Mouse (Mus musculus): ENCODE measurements around the gene Kremen2. TPM values are rescaled to one million over a fixed set of nuclear protein-coding genes. Genes with fewer than 3 reads are reported as not detected.

The Kremen2 gene
- polyA plus RNA-seq, 1 experiment from 2014 or later = 0.41 TPM

DNA sequence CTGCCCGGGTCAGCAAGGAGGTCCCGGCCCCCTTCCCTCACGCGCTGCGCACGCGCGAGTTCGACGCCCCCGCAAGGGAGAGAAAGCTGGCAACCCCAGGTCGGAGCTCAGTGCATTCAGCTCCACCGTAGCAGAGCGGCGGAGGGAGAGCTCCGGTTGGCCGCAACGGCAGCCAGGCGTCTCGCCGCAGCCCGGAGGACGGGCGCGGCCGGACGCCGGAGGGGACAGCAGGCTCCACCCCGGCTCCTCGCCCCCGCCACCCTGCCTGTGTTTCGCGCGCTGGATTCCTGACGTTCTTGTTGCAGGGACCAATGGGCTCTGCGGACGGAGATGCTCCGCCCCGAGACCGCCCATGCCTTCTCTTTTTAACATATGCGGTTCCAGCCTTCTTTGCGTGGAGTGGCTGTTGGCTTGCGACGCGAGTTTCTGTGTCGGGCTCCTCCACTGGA lies 5.5 kb downstream of the Kremen2 start:
- under 1% methylated on average over 39 of the region's 46 CpGs for WGBS
- peak overlapping the region; percentile 74 for H3K27ac ChIP-seq (ENCODE audit: low read length)

DNA sequence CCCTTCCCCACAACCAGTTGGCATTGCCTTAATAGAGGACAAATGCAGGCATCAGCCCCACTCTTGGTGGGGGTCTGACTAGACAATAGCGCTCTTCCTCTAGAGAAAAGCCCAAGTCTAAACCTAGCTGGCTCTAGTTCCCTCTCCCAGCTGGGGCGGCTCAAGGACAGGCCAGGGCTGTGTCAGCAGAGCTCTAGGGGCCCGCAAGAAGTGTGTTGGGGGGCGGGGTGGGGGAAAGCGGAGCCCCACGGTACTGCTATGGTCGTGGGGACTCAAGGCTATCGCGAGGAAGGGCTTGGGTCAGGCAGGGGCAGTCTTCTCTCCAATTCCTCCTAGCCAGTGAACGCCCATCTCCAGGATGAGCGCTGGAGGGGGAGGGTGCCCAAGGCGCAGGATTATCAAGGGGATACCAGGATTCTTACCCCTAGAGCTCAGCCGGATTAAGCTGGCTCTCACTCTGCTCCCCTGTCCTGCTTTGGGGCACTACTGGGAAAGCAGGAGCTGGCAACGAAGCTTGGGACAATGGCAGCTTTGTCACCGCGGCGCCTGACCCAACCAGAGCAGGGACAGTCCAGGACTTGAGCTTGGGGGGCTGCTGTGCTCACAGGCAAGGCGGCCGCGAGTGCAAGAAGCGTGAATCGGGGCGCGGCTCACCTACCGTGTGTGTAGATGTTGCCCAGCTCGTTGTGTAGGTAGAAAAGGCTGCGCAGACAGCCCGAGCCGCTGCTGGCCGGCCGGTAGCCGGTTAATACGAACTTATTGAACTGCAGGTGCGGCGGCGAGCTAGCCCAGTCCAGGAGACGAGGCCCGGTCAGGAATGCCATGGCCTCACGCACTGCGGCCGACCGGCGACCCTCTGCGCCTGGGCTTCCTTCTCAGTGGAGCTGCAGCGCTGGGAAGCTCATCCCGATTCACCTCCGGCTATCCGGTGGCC lies 6.2 kb downstream of the Kremen2 start:
- no peak for TF ChIP-seq EP300 (IDR thresholded peaks at IDR 0.05)
- TF ChIP-seq CTCF (IDR thresholded peaks at IDR 0.05) = no peak
- peak; percentile 27 for ATAC-seq
- H3K36me3 ChIP-seq (ENCODE audit: insufficient read depth, low read length) = 0 out of 2 replicates have a peak, but pooled peaks cover 7% of the 10 kb centered on the region
- H3K9me3 ChIP-seq (ENCODE audit: low read length) = no peaks in the 10 kb centered on the region
- peaks cover 31% of the 10 kb centered on the region for H3K4me1 ChIP-seq (ENCODE audit: insufficient read depth, low read depth, low read length)
- DNase-seq (ENCODE audit: low spot score) = peak; percentile 67
- H3K9ac ChIP-seq (replicated peaks; ENCODE audit: low read depth) = peak overlapping the region; percentile 60
- 4% methylated on average over 48 of the region's 48 CpGs for WGBS
- H3K4me3 ChIP-seq (ENCODE audit: low read depth, low read length) = peak overlapping the region; percentile 78
- H3K27me3 ChIP-seq (replicated peaks; ENCODE audit: insufficient read depth, low read length) = peaks cover 28% of the 10 kb centered on the region
- H3K4me2 ChIP-seq (replicated peaks; ENCODE audit: low read depth, low read length) = peak overlapping the region; percentile 79
- peak overlapping the region; percentile 74 for H3K27ac ChIP-seq (ENCODE audit: low read length)

More for the DNA sequence above, 5.5 kb downstream of the Kremen2 start:
- H3K4me1 ChIP-seq (ENCODE audit: insufficient read depth, low read depth, low read length) = peaks cover 31% of the 10 kb centered on the region
- H3K9ac ChIP-seq (replicated peaks; ENCODE audit: low read depth) = peak overlapping the region; percentile 60
- TF ChIP-seq CTCF (IDR thresholded peaks at IDR 0.05) = peak; percentile 12; the same call in 1 of the 2 replicates
- TF ChIP-seq EP300 (IDR thresholded peaks at IDR 0.05) = no peak
- H3K36me3 ChIP-seq (ENCODE audit: insufficient read depth, low read length) = 0 out of 2 replicates have a peak, but pooled peaks cover 7% of the 10 kb centered on the region
- no peaks in the 10 kb centered on the region for H3K9me3 ChIP-seq (ENCODE audit: low read length)
- peak overlapping the region; percentile 78 for H3K4me3 ChIP-seq (ENCODE audit: low read depth, low read length)
- ATAC-seq (peak; percentile 91), DNase-seq (ENCODE audit: low spot score) (peak; percentile 98)
- H3K27me3 ChIP-seq (replicated peaks; ENCODE audit: insufficient read depth, low read length) = peaks cover 35% of the 10 kb centered on the region
- peak overlapping the region; percentile 79 for H3K4me2 ChIP-seq (replicated peaks; ENCODE audit: low read depth, low read length)

DNA sequence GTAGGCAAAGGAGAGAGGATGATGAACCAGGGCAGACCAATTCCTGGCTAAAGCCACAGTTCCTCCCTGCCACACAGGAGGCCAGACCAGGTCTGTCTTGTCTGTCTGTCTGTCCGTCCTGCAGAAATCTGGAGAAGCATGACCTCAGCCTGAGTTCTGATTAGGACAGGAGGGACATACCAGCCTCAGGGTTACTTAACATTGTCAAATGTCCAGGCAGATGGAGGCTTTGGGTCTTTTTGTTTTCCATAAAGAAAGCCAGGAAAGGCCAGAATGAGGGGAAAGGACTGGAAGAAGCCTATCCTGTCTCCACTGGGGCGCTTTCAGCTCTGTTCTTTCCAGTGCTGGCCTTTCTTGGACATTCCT lies 6.8 kb downstream of the Kremen2 start:
- ATAC-seq = no peak
- TF ChIP-seq CTCF (IDR thresholded peaks at IDR 0.05) (no peak), EP300 (IDR thresholded peaks at IDR 0.05) (no peak)
- peak overlapping the region; percentile 74 for H3K27ac ChIP-seq (ENCODE audit: low read length)

GRCm38 (mm10) chr17:23737493-23738445 lies 7.9 kb downstream of the Kremen2 start:
- Histone ChIP-seq H3K4me2 (replicated peaks; ENCODE audit: low read depth, low read length) (peak overlapping the region; percentile 79; the same call in 1 of the 2 replicates), H3K4me3 (ENCODE audit: low read depth, low read length) (no peak overlapping the region)
- TF ChIP-seq CTCF (IDR thresholded peaks at IDR 0.05) (peak; percentile 52), EP300 (IDR thresholded peaks at IDR 0.05) (no peak)

More for the DNA sequence above, 6.8 kb downstream of the Kremen2 start:
- H3K4me3 ChIP-seq (ENCODE audit: low read depth, low read length) = peak overlapping the region; percentile 78
- H3K36me3 ChIP-seq (ENCODE audit: insufficient read depth, low read length) = 0 out of 2 replicates have a peak, but pooled peaks cover 7% of the 10 kb centered on the region
- H3K27me3 ChIP-seq (replicated peaks; ENCODE audit: insufficient read depth, low read length) = peaks cover 24% of the 10 kb centered on the region
- no peaks in the 10 kb centered on the region for H3K9me3 ChIP-seq (ENCODE audit: low read length)
- peaks cover 31% of the 10 kb centered on the region for H3K4me1 ChIP-seq (ENCODE audit: insufficient read depth, low read depth, low read length)
- peak overlapping the region; percentile 60; the same call in 1 of the 2 replicates for H3K9ac ChIP-seq (replicated peaks; ENCODE audit: low read depth)
- no peak for DNase-seq (ENCODE audit: low spot score)
- 41% methylated on average over 2 of the region's 2 CpGs for WGBS
- H3K4me2 ChIP-seq (replicated peaks; ENCODE audit: low read depth, low read length) = peak overlapping the region; percentile 79

DNA sequence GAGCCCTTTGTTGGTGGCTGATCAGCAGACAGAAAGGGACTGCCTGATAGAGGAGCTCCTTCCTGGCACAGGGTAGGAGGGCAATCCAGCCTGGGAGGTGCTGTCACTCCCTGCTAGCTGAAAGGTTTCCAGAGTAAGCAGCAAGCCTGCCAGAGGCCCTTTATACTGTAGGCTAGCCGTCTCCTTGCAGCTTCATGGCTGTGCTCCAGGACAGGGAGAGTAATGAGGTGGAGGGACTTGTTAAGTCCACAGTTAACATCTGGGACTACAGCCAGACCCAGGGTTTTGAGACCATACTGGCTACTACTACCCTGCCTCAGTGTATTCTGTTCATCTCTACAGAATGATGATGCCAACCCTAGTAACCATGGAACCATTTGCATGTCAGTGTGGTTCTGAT lies 11.3 kb downstream of the Kremen2 start:
- DNase-seq (ENCODE audit: low spot score) (no peak), ATAC-seq (no peak)
- Histone ChIP-seq H3K36me3 (ENCODE audit: insufficient read depth, low read length) (0 out of 2 replicates have a peak, but pooled peaks cover 7% of the 10 kb centered on the region), H3K9me3 (ENCODE audit: low read length) (no peaks in the 10 kb centered on the region), H3K27me3 (replicated peaks; ENCODE audit: insufficient read depth, low read length) (no peaks in the 10 kb centered on the region), H3K4me2 (replicated peaks; ENCODE audit: low read depth, low read length) (no peak overlapping the region), H3K9ac (replicated peaks; ENCODE audit: low read depth) (no peak overlapping the region), H3K27ac (ENCODE audit: low read length) (no peak overlapping the region), H3K4me3 (ENCODE audit: low read depth, low read length) (no peak overlapping the region), H3K4me1 (ENCODE audit: insufficient read depth, low read depth, low read length) (peaks cover 14% of the 10 kb centered on the region)
- TF ChIP-seq EP300 (IDR thresholded peaks at IDR 0.05) = no peak
- TF ChIP-seq CTCF (IDR thresholded peaks at IDR 0.05) = no peak
- 17% methylated on average over 1 of the region's 1 CpGs for WGBS

More at GRCm38 (mm10) chr17:23737493-23738445, 7.9 kb downstream of the Kremen2 start:
- Histone ChIP-seq H3K9ac (replicated peaks; ENCODE audit: low read depth) (no peak overlapping the region), H3K9me3 (ENCODE audit: low read length) (no peaks in the 10 kb centered on the region), H3K27ac (ENCODE audit: low read length) (no peak overlapping the region), H3K36me3 (ENCODE audit: insufficient read depth, low read length) (0 out of 2 replicates have a peak, but pooled peaks cover 7% of the 10 kb centered on the region), H3K4me1 (ENCODE audit: insufficient read depth, low read depth, low read length) (peaks cover 31% of the 10 kb centered on the region), H3K27me3 (replicated peaks; ENCODE audit: insufficient read depth, low read length) (peaks cover 14% of the 10 kb centered on the region; the same call in 1 of the 2 replicates)
- DNase-seq (ENCODE audit: low spot score) (peak; percentile 43), ATAC-seq (no peak)
- 60% methylated on average over 15 of the region's 15 CpGs for WGBS
